Mouse (Mus musculus): ENCODE measurements around the gene Uckl1.

Uckl1 gene

GRCm38 (mm10) chr2:181520936-181521227 lies 63.8 kb downstream of the Uckl1 start:
- in situ Hi-C loops (cut with MboI, MseI) = no loop called here

- in situ Hi-C loops (cut with MboI, MseI) = no loop called here
Observed at GRCm38 (mm10) chr2:181520118-181520935, 64.4 kb downstream of the Uckl1 start, which contains the start of gene Dnajc5. TSS of gene Dnajc5 (plus strand) at chr2:181520485.

- in situ Hi-C loops (cut with MboI, MseI) = no loop called here
Observed at GRCm38 (mm10) chr2:181519201-181519600, 65.5 kb downstream of the Uckl1 start.

Data from regulatory T cell (primary cell).